26 mouse cellular contexts compared by ENCODE assay signal in the genomic region with DNA sequence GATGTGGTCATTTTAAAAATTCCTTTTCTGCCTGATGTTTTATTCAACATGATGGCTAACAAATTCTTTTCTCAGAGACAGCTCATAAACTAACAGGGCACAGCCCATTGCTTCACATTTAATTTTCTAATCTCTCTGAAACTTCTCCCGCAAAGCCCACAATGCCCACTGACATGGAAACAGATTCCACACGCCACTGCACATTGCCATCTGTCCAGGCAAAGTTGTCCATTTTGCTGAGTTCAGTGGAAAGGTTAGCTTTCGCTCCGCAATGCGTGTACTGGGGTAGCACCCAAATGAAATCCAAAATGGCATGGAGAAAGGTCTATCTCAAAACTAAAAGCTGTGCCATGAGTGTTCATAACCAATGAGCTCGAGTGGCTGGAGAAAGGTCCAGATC.
DNase-seq lines count a peak whose midpoint lies in the region; ATAC-seq and TF ChIP-seq lines count a peak whose summit lies in the region.
"Had no signal": no experiment of that assay in that cellular context is flagged by ENCODE, and none has a peak within 500 bp of the region (broad histone marks: within the 10 kb centered on the region; RNA-seq: fewer than 3 reads in every experiment).

No protein-coding gene starts in this region.

- peaks cover 13% of the 10 kb centered on the region for H3K27me3 ChIP-seq in Patski
- H3K27me3 ChIP-seq in heart, embryonic 12.5 days (replicated peaks), result no peaks in the 10 kb centered on the region
- H3K27me3 ChIP-seq: CH12.LX; forebrain, embryonic 12.5 days; hindbrain, embryonic 13.5 days; limb, embryonic 13.5 days; lung, embryonic 15.5 days had no signal

- H3K27ac ChIP-seq in heart, embryonic 12.5 days (ENCODE audit: poor library complexity, severe bottlenecking), result no peak overlapping the region
- H3K27ac ChIP-seq: forebrain, embryonic 12.5 days; heart, embryonic 10.5 days; hindbrain, embryonic 13.5 days; kidney, postnatal 0 days; limb, embryonic 13.5 days; lung, embryonic 15.5 days; midbrain, embryonic 10.5 days had no signal

- POLR2A ChIA-PET in Patski (lab: Charles Lee), result no interaction called here

- no peak overlapping the region for H3K9ac ChIP-seq in heart, embryonic 12.5 days
- H3K9ac ChIP-seq: forebrain, embryonic 12.5 days; forebrain, postnatal 0 days; hindbrain, embryonic 13.5 days; limb, embryonic 13.5 days; lung, embryonic 15.5 days had no signal

- no peak overlapping the region for H3K4me3 ChIP-seq in heart, embryonic 12.5 days
- H3K4me3 ChIP-seq: erythroblast, embryonic 14.5 days; forebrain, embryonic 12.5 days; heart, embryonic 10.5 days; hindbrain, embryonic 13.5 days; limb, embryonic 13.5 days; lung, embryonic 15.5 days; midbrain, embryonic 10.5 days had no signal

- no peak for ATAC-seq in Patski
- ATAC-seq in monocyte, adult 5-6 weeks (replicated peaks; ENCODE audit: insufficient number of reproducible peaks, low FRiP score, low TSS enrichment, poor library complexity, severe bottlenecking), result no peak
- no peak for ATAC-seq in heart, embryonic 12.5 days (ENCODE audit: insufficient number of reproducible peaks, low FRiP score)
- ATAC-seq: forebrain, postnatal 0 days; intestine, embryonic 16.5 days had no signal

- in situ Hi-C loops in Patski (cut with MboI; ENCODE audit: low pct_unique_long_range_greater_than_20kb), result no loop called here

- 81% methylated on average over 6 of the region's 6 CpGs for WGBS in heart, embryonic 12.5 days

- no peaks in the 10 kb centered on the region for H3K9me3 ChIP-seq in heart, embryonic 12.5 days (replicated peaks)
- H3K9me3 ChIP-seq: forebrain, embryonic 12.5 days; heart, embryonic 10.5 days; hindbrain, embryonic 13.5 days; limb, embryonic 13.5 days; lung, embryonic 15.5 days; midbrain, embryonic 10.5 days had no signal

- no peak for TF ChIP-seq CTCF in Patski (IDR thresholded peaks at IDR 0.05)

- no peak overlapping the region for H3K4me2 ChIP-seq in heart, embryonic 12.5 days
- H3K4me2 ChIP-seq: forebrain, embryonic 12.5 days; hindbrain, embryonic 13.5 days; limb, embryonic 13.5 days; liver, embryonic 11.5 days; lung, embryonic 15.5 days had no signal

- H3K4me1 ChIP-seq in heart, embryonic 12.5 days (replicated peaks), result no peaks in the 10 kb centered on the region
- H3K4me1 ChIP-seq: forebrain, embryonic 12.5 days; heart, embryonic 10.5 days; hindbrain, embryonic 13.5 days; limb, embryonic 13.5 days; lung, embryonic 15.5 days; midbrain, embryonic 10.5 days had no signal

- no peaks in the 10 kb centered on the region for H3K36me3 ChIP-seq in heart, embryonic 12.5 days
- H3K36me3 ChIP-seq: forebrain, embryonic 12.5 days; heart, embryonic 10.5 days; hindbrain, embryonic 13.5 days; limb, embryonic 13.5 days; lung, embryonic 15.5 days; midbrain, embryonic 10.5 days had no signal

- peak; percentile 81 for DNase-seq in Muller cell, postnatal 12 days (ENCODE audit: inconsistent ontology term)
- DNase-seq in Patski (ENCODE audit: low read depth, low spot score), result peak; percentile 10
- DNase-seq in cerebellum, adult 9-10 months, result peak; percentile 39
- peak; percentile 9 for DNase-seq in retina, adult 2 months (ENCODE audit: low read depth, low spot score)
- DNase-seq in B cell, adult 2 months, result no peak
- DNase-seq: adrenal gland, postnatal 14 days; forebrain, postnatal 0 days; gastrocnemius, postnatal 10 days; heart, adult 11 months; heart, postnatal 4 days; kidney, adult 8-10 months; layer of hippocampus, adult 9-11 months; thymus, postnatal 4 days had no signal

- CTCF ChIA-PET in Patski (lab: Charles Lee), result no interaction called here

Comparison
In these comparisons a context has a peak if more than half of its experiments do, and no peak if none do; other contexts are left out.
1. DNase-seq: peak in Muller cell, postnatal 12 days (single experiment), Patski (single experiment), cerebellum, adult 9-10 months (single experiment) and retina, adult 2 months (single experiment); none in B cell, adult 2 months (0 of 2).